Mouse (Mus musculus): ENCODE data around the gene Inha. TPM values are rescaled to one million over a fixed set of nuclear protein-coding genes. Genes with fewer than 3 reads are reported as not detected.

Gene Inha
- polyA plus RNA-seq, 1 experiment from 2014 or later, result 4.2 TPM

GRCm38 (mm10) chr1:75516703-75517380, 10.0 kb downstream of the Inha start:
- H3K9me3 ChIP-seq (replicated peaks), result no peaks in the 10 kb centered on the region
- H3K27me3 ChIP-seq (ENCODE audit: low read depth, poor library complexity, severe bottlenecking), result no peaks in the 10 kb centered on the region
- H3K27ac ChIP-seq, result no peak overlapping the region
- H3K36me3 ChIP-seq, result no peaks in the 10 kb centered on the region
- no peak for DNase-seq (ENCODE audit: low spot score)
- 79% methylated on average over 15 of the region's 15 CpGs for WGBS
- peaks cover 14% of the 10 kb centered on the region for H3K4me1 ChIP-seq
- no peak overlapping the region for H3K4me3 ChIP-seq

GRCm38 (mm10) chr1:75517984-75518383, 11.1 kb downstream of the Inha start:
- WGBS, result 57% methylated on average over 3 of the region's 4 CpGs
- Histone ChIP-seq H3K9me3 (replicated peaks) (no peaks in the 10 kb centered on the region), H3K27me3 (ENCODE audit: low read depth, poor library complexity, severe bottlenecking) (no peaks in the 10 kb centered on the region), H3K36me3 (no peaks in the 10 kb centered on the region), H3K27ac (no peak overlapping the region), H3K4me1 (peaks cover 15% of the 10 kb centered on the region), H3K4me3 (no peak overlapping the region)
- DNase-seq (ENCODE audit: low spot score), result no peak

- Histone ChIP-seq H3K4me3 (no peak overlapping the region), H3K9me3 (replicated peaks) (no peaks in the 10 kb centered on the region), H3K27me3 (ENCODE audit: low read depth, poor library complexity, severe bottlenecking) (no peaks in the 10 kb centered on the region), H3K4me1 (peaks cover 15% of the 10 kb centered on the region), H3K36me3 (no peaks in the 10 kb centered on the region), H3K27ac (no peak overlapping the region)
- no peak for DNase-seq (ENCODE audit: low spot score)
- WGBS, result 96% methylated on average over 4 of the region's 4 CpGs
Observed at GRCm38 (mm10) chr1:75518427-75518826, 11.6 kb downstream of the Inha start.

GRCm38 (mm10) chr1:75519576-75519975, 12.7 kb downstream of the Inha start:
- Histone ChIP-seq H3K9me3 (replicated peaks) (no peaks in the 10 kb centered on the region), H3K4me3 (no peak overlapping the region), H3K4me1 (peaks cover 15% of the 10 kb centered on the region), H3K27me3 (ENCODE audit: low read depth, poor library complexity, severe bottlenecking) (no peaks in the 10 kb centered on the region), H3K36me3 (no peaks in the 10 kb centered on the region), H3K27ac (no peak overlapping the region)
- no peak for DNase-seq (ENCODE audit: low spot score)
- 90% methylated on average over 5 of the region's 5 CpGs for WGBS

- Histone ChIP-seq H3K27me3 (ENCODE audit: low read depth, poor library complexity, severe bottlenecking) (no peaks in the 10 kb centered on the region), H3K36me3 (peaks cover 13% of the 10 kb centered on the region), H3K27ac (peak within 1 kb of the TSS; percentile 87), H3K4me3 (peak within 1 kb of the TSS; percentile 76), H3K9me3 (replicated peaks) (no peaks in the 10 kb centered on the region), H3K4me1 (peaks cover 15% of the 10 kb centered on the region)
- under 1% methylated on average over 46 of the region's 46 CpGs for WGBS
- DNase-seq (ENCODE audit: low spot score), result peak; percentile 98
Observed at GRCm38 (mm10) chr1:75521321-75522031, 14.6 kb downstream of the Inha start, which contains the start of gene Stk11ip. Gene Stk11ip (plus strand): TSS chr1:75521529.

GRCm38 (mm10) chr1:75524679-75525078, 17.8 kb downstream of the Inha start:
- 92% methylated on average over 7 of the region's 7 CpGs for WGBS
- H3K36me3 ChIP-seq, result peaks cover 45% of the 10 kb centered on the region
- H3K27me3 ChIP-seq (ENCODE audit: low read depth, poor library complexity, severe bottlenecking), result no peaks in the 10 kb centered on the region
- no peak overlapping the region for H3K4me3 ChIP-seq
- no peak overlapping the region for H3K27ac ChIP-seq
- DNase-seq (ENCODE audit: low spot score), result no peak
- H3K4me1 ChIP-seq, result peaks cover 12% of the 10 kb centered on the region
- no peaks in the 10 kb centered on the region for H3K9me3 ChIP-seq (replicated peaks)

GRCm38 (mm10) chr1:75530546-75530945, 23.7 kb downstream of the Inha start:
- Histone ChIP-seq H3K9me3 (replicated peaks) (no peaks in the 10 kb centered on the region), H3K27me3 (ENCODE audit: low read depth, poor library complexity, severe bottlenecking) (no peaks in the 10 kb centered on the region), H3K36me3 (peaks cover 96% of the 10 kb centered on the region), H3K4me3 (no peak overlapping the region), H3K4me1 (no peaks in the 10 kb centered on the region), H3K27ac (no peak overlapping the region)
- no peak for DNase-seq (ENCODE audit: low spot score)
- WGBS, result 92% methylated on average over 4 of the region's 4 CpGs

GRCm38 (mm10) chr1:75532280-75533172, 25.6 kb downstream of the Inha start:
- no peaks in the 10 kb centered on the region for H3K4me1 ChIP-seq
- H3K36me3 ChIP-seq, result peaks cover 94% of the 10 kb centered on the region
- no peaks in the 10 kb centered on the region for H3K9me3 ChIP-seq (replicated peaks)
- H3K27ac ChIP-seq, result no peak overlapping the region
- H3K27me3 ChIP-seq (ENCODE audit: low read depth, poor library complexity, severe bottlenecking), result no peaks in the 10 kb centered on the region
- no peak overlapping the region for H3K4me3 ChIP-seq
- WGBS, result 92% methylated on average over 19 of the region's 19 CpGs
- no peak for DNase-seq (ENCODE audit: low spot score)

GRCm38 (mm10) chr1:75533325-75534252, 26.7 kb downstream of the Inha start:
- H3K4me3 ChIP-seq, result no peak overlapping the region
- H3K27ac ChIP-seq, result no peak overlapping the region
- peaks cover 84% of the 10 kb centered on the region for H3K36me3 ChIP-seq
- DNase-seq (ENCODE audit: low spot score), result no peak
- WGBS, result 87% methylated on average over 19 of the region's 19 CpGs
- no peaks in the 10 kb centered on the region for H3K4me1 ChIP-seq
- H3K9me3 ChIP-seq (replicated peaks), result no peaks in the 10 kb centered on the region
- H3K27me3 ChIP-seq (ENCODE audit: low read depth, poor library complexity, severe bottlenecking), result no peaks in the 10 kb centered on the region

GRCm38 (mm10) chr1:75537587-75537986, 30.7 kb downstream of the Inha start:
- H3K36me3 ChIP-seq, result peaks cover 46% of the 10 kb centered on the region
- 78% methylated on average over 2 of the region's 2 CpGs for WGBS
- no peaks in the 10 kb centered on the region for H3K4me1 ChIP-seq
- H3K9me3 ChIP-seq (replicated peaks), result no peaks in the 10 kb centered on the region
- no peak for DNase-seq (ENCODE audit: low spot score)
- H3K4me3 ChIP-seq, result no peak overlapping the region
- H3K27me3 ChIP-seq (ENCODE audit: low read depth, poor library complexity, severe bottlenecking), result no peaks in the 10 kb centered on the region
- H3K27ac ChIP-seq, result no peak overlapping the region

GRCm38 (mm10) chr1:75538597-75539190, 31.8 kb downstream of the Inha start:
- H3K27ac ChIP-seq, result no peak overlapping the region
- no peaks in the 10 kb centered on the region for H3K9me3 ChIP-seq (replicated peaks)
- H3K27me3 ChIP-seq (ENCODE audit: low read depth, poor library complexity, severe bottlenecking), result no peaks in the 10 kb centered on the region
- no peak overlapping the region for H3K4me3 ChIP-seq
- no peak for DNase-seq (ENCODE audit: low spot score)
- H3K36me3 ChIP-seq, result peaks cover 35% of the 10 kb centered on the region
- 89% methylated on average over 9 of the region's 9 CpGs for WGBS
- no peaks in the 10 kb centered on the region for H3K4me1 ChIP-seq

- H3K36me3 ChIP-seq, result peaks cover 9% of the 10 kb centered on the region
- no peak overlapping the region for H3K4me3 ChIP-seq
- no peaks in the 10 kb centered on the region for H3K9me3 ChIP-seq (replicated peaks)
- peaks cover 13% of the 10 kb centered on the region for H3K4me1 ChIP-seq
- no peak overlapping the region for H3K27ac ChIP-seq
- WGBS, result 91% methylated on average over 7 of the region's 7 CpGs
- no peaks in the 10 kb centered on the region; the same call in 1 of the 2 replicates for H3K27me3 ChIP-seq (ENCODE audit: low read depth, poor library complexity, severe bottlenecking)
- DNase-seq (ENCODE audit: low spot score), result no peak
Observed at GRCm38 (mm10) chr1:75541496-75541895, 34.6 kb downstream of the Inha start.

All from limb, embryonic 10.5 days (tissue).